Mouse (Mus musculus): ENCODE data around the gene Lrp6.

DNA sequence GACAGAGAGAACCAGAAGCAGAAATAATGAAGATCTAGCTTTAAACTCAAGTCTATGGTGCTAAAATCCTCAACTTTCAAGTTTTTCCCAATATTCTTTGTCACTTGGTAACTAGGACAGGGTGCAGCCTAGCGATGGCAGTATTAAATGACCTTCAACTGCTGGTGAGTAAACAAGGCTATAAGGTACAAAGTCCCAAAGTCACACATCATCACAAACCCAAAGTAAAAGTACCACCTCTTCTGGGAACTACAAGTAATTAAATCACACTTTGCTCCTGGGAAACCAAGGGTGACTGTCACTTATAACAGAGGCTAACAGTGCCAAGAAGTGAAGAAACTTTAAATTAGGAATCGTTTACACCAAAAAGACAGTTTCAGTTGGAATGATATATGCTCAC, 2.2 kb downstream of the Lrp6 start:
- TF ChIP-seq GATA1 (IDR thresholded peaks at IDR 0.05; ENCODE audit: low read length) (no peak), TAL1 (IDR thresholded peaks at IDR 0.05; ENCODE audit: low read length) (no peak)

All from erythroblast, embryonic 14.5 days (primary cell).